Mouse (Mus musculus) heart, embryonic 10.5 days (tissue): ENCODE measurements around the gene Med10. TPM values are rescaled to one million over a fixed set of nuclear protein-coding genes. Genes with fewer than 3 reads are reported as not detected.

Source experiments
- DNase-seq: peaks from one replicate; pipeline ENCODE4 v3.0.0-alpha.2; 2017; ENCODE audit warnings: low spot score
- H3K27ac ChIP-seq: fragments of 300-500 bp; sonication (generic); 2 replicates; pipeline ENCODE4 v1.5.1; 2016; ENCODE audit warnings: mild to moderate bottlenecking
- H3K27me3 ChIP-seq: fragments of 300-500 bp; sonication (generic); 2 replicates; pipeline ENCODE4 v1.6.1; 2016; ENCODE audit warnings: mild to moderate bottlenecking; ENCODE audit not compliant: poor library complexity, insufficient read depth, severe bottlenecking
- H3K36me3 ChIP-seq: fragments of 300-500 bp; sonication (generic); 2 replicates; pipeline ENCODE4 v1.6.1; 2016; ENCODE audit warnings: mild to moderate bottlenecking, moderate library complexity
- H3K4me1 ChIP-seq: fragments of 300-500 bp; sonication (generic); 2 replicates; pipeline ENCODE4 v1.6.1; 2016; ENCODE audit warnings: mild to moderate bottlenecking
- H3K4me3 ChIP-seq: fragments of 300-500 bp; sonication (generic); 2 replicates; pipeline ENCODE4 v1.5.1; 2016; ENCODE audit warnings: mild to moderate bottlenecking, moderate library complexity
- H3K9me3 ChIP-seq: fragments of 300-500 bp; sonication (generic); 2 replicates; pipeline ENCODE4 v1.6.1; 2016; ENCODE audit warnings: mild to moderate bottlenecking, moderate library complexity
- WGBS: fragments of 180-500 bp; shearing (Covaris S2); methylation state at CpG from one replicate; pipeline ENCODE4 v1.1.7; 2016; 5-methylcytosine and 5-hydroxymethylcytosine counted together
- polyA plus RNA-seq: library from polyadenylated mRNA; unstranded; fragments of >200 nt; fragmentation: Nextera tagmentation; extraction: Ambion mirVana; gene quantifications from 2 replicates; pipeline ENCODE4 v1.2.1, GENCODE M21; 2016

Gene Med10
- polyA plus RNA-seq, 1 experiment from 2014 or later, result 154 TPM

DNA sequence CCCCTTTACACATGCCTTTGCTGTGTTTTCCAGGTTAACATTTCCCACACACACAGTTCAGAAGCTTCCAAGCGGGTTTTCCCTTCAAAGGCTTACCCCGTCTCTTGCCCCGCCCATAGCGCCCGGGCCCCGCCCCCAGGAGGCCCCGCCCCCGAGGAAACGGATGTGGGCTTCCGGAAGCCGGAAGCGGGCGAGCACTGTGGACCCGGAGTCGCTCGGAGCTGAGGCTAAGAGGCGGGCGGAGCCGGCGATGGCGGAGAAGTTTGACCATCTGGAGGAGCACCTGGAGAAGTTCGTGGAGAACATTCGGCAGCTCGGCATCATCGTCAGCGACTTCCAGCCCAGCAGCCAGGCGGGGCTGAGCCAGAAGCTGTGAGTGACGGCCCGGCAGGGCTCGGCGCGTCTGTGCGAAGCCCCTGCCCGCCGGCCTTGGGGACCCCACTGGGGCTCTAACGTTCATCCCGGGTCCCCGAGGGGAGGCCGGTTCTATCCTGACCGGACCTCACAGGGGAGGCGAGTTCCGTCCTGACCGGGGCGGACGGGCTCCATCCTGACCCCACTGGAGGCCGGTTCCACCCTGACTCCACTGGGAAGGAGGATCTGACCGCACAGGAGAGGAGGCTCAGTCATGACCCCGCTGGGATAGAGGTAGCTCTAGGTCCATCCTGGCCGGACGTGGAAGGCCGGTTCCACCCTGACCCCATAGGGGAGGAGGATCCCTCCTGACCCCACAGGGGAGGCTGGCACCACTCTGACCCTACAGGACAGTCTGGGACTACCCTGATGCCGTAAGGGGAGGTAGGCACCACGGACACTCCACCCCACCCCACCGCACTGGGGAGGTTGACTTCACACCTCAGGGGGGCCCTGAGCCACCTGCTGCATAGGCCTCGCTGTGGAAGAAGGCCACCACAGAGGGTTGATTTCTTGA, 7.8 kb downstream of the Med10 start:
- Histone ChIP-seq H3K4me3 (peak overlapping the region; percentile 89), H3K9me3 (no peaks in the 10 kb centered on the region), H3K4me1 (peaks cover 19% of the 10 kb centered on the region), H3K36me3 (peaks cover 28% of the 10 kb centered on the region), H3K27me3 (no peaks in the 10 kb centered on the region), H3K27ac (peak overlapping the region; percentile 87)
- DNase-seq, result peak; percentile 95
- 1% methylated on average over 55 of the region's 55 CpGs for WGBS

- peaks cover 19% of the 10 kb centered on the region for H3K4me1 ChIP-seq
- no peak overlapping the region for H3K27ac ChIP-seq
- peak overlapping the region; percentile 89 for H3K4me3 ChIP-seq
- no peaks in the 10 kb centered on the region for H3K9me3 ChIP-seq
- no peaks in the 10 kb centered on the region for H3K27me3 ChIP-seq
- DNase-seq, result peak; percentile 65
- WGBS, result 82% methylated on average over 14 of the region's 14 CpGs
- H3K36me3 ChIP-seq, result peaks cover 40% of the 10 kb centered on the region
These were observed 8.9 kb downstream of the Med10 start for GRCm38 (mm10) chr13:69810936-69811680.

- WGBS, result 89% methylated on average over 5 of the region's 5 CpGs
- DNase-seq, result no peak
- Histone ChIP-seq H3K36me3 (peaks cover 51% of the 10 kb centered on the region), H3K27me3 (no peaks in the 10 kb centered on the region), H3K4me3 (no peak overlapping the region), H3K9me3 (no peaks in the 10 kb centered on the region), H3K4me1 (peaks cover 19% of the 10 kb centered on the region), H3K27ac (no peak overlapping the region)
These were observed 11.7 kb downstream of the Med10 start for GRCm38 (mm10) chr13:69813870-69814269.

GRCm38 (mm10) chr13:69818306-69818705, 16.1 kb downstream of the Med10 start:
- no peaks in the 10 kb centered on the region for H3K4me1 ChIP-seq
- peaks cover 39% of the 10 kb centered on the region for H3K36me3 ChIP-seq
- WGBS, result 89% methylated on average over 4 of the region's 4 CpGs
- H3K4me3 ChIP-seq, result no peak overlapping the region
- no peak for DNase-seq
- H3K9me3 ChIP-seq, result no peaks in the 10 kb centered on the region
- no peaks in the 10 kb centered on the region for H3K27me3 ChIP-seq
- no peak overlapping the region for H3K27ac ChIP-seq

- WGBS, result 51% methylated on average over 3 of the region's 3 CpGs
- Histone ChIP-seq H3K27ac (no peak overlapping the region), H3K9me3 (no peaks in the 10 kb centered on the region), H3K36me3 (peaks cover 10% of the 10 kb centered on the region), H3K4me3 (no peak overlapping the region), H3K27me3 (no peaks in the 10 kb centered on the region), H3K4me1 (peaks cover 2% of the 10 kb centered on the region; the same call in 1 of the 2 replicates)
- no peak for DNase-seq
These were observed 19.1 kb downstream of the Med10 start for GRCm38 (mm10) chr13:69821169-69821822.

GRCm38 (mm10) chr13:69823920-69824637, 21.9 kb downstream of the Med10 start:
- 72% methylated on average over 19 of the region's 19 CpGs for WGBS
- no peak for DNase-seq

GRCm38 (mm10) chr13:69825396-69826095, 23.4 kb downstream of the Med10 start:
- Histone ChIP-seq H3K4me1 (peaks cover 2% of the 10 kb centered on the region; the same call in 1 of the 2 replicates), H3K27me3 (no peaks in the 10 kb centered on the region), H3K36me3 (no peaks in the 10 kb centered on the region), H3K27ac (no peak overlapping the region), H3K9me3 (no peaks in the 10 kb centered on the region), H3K4me3 (no peak overlapping the region)
- 39% methylated on average over 8 of the region's 8 CpGs for WGBS
- no peak for DNase-seq

More at GRCm38 (mm10) chr13:69823920-69824637, 21.9 kb downstream of the Med10 start:
- no peak overlapping the region for H3K4me3 ChIP-seq
- peaks cover 2% of the 10 kb centered on the region; the same call in 1 of the 2 replicates for H3K4me1 ChIP-seq
- H3K36me3 ChIP-seq, result no peaks in the 10 kb centered on the region
- no peaks in the 10 kb centered on the region for H3K27me3 ChIP-seq
- no peak overlapping the region for H3K27ac ChIP-seq
- H3K9me3 ChIP-seq, result no peaks in the 10 kb centered on the region

- no peaks in the 10 kb centered on the region for H3K27me3 ChIP-seq
- WGBS, result 91% methylated on average over 8 of the region's 8 CpGs
- no peaks in the 10 kb centered on the region for H3K9me3 ChIP-seq
- no peaks in the 10 kb centered on the region for H3K36me3 ChIP-seq
- H3K27ac ChIP-seq, result no peak overlapping the region
- no peaks in the 10 kb centered on the region for H3K4me1 ChIP-seq
- DNase-seq, result no peak
- H3K4me3 ChIP-seq, result no peak overlapping the region
These were observed 28.4 kb downstream of the Med10 start for GRCm38 (mm10) chr13:69830606-69831005.

GRCm38 (mm10) chr13:69832578-69832977, 30.4 kb downstream of the Med10 start:
- Histone ChIP-seq H3K27me3 (no peaks in the 10 kb centered on the region), H3K9me3 (no peaks in the 10 kb centered on the region), H3K4me1 (no peaks in the 10 kb centered on the region), H3K36me3 (no peaks in the 10 kb centered on the region), H3K27ac (no peak overlapping the region), H3K4me3 (no peak overlapping the region)
- DNase-seq, result no peak
- 82% methylated on average over 9 of the region's 9 CpGs for WGBS

GRCm38 (mm10) chr13:69833416-69833815, 31.2 kb downstream of the Med10 start:
- no peaks in the 10 kb centered on the region for H3K27me3 ChIP-seq
- no peaks in the 10 kb centered on the region for H3K4me1 ChIP-seq
- H3K27ac ChIP-seq, result no peak overlapping the region
- no peaks in the 10 kb centered on the region for H3K9me3 ChIP-seq
- H3K36me3 ChIP-seq, result no peaks in the 10 kb centered on the region
- no peak for DNase-seq
- WGBS, result 86% methylated on average over 11 of the region's 11 CpGs
- H3K4me3 ChIP-seq, result no peak overlapping the region

- H3K27me3 ChIP-seq, result no peaks in the 10 kb centered on the region
- no peaks in the 10 kb centered on the region for H3K9me3 ChIP-seq
- H3K27ac ChIP-seq, result no peak overlapping the region
- H3K4me3 ChIP-seq, result no peak overlapping the region
- WGBS, result 78% methylated on average over 1 of the region's 1 CpGs
- no peaks in the 10 kb centered on the region for H3K4me1 ChIP-seq
- no peaks in the 10 kb centered on the region for H3K36me3 ChIP-seq
- no peak for DNase-seq
These were observed 43.4 kb downstream of the Med10 start for GRCm38 (mm10) chr13:69845592-69845991.

DNA sequence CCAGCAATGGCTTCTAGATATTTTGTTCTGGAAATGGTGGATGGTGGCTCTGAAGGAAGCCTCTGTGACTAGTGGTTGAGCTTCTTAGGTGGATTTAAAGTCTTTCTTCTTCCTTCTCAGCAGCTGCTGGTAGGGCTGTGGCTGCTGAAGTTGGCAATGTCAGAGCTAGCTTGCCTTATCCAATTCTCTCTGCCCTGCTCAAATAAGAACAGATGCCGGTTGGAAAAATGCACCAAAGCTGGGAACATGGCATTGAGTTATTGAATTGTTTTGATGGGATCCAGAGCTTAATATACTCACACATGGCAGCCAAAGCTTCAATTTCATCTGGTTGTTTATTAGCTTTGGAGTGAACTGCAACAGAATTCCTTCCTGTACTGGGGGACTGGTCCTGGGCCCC, 47.4 kb downstream of the Med10 start:
- H3K4me1 ChIP-seq, result no peaks in the 10 kb centered on the region
- no peaks in the 10 kb centered on the region for H3K9me3 ChIP-seq
- H3K27ac ChIP-seq, result no peak overlapping the region
- H3K36me3 ChIP-seq, result no peaks in the 10 kb centered on the region
- H3K4me3 ChIP-seq, result no peak overlapping the region
- H3K27me3 ChIP-seq, result no peaks in the 10 kb centered on the region
- DNase-seq, result no peak
- 84% methylated on average over 1 of the region's 1 CpGs for WGBS
